Mouse (Mus musculus): Measurements from ENCODE around the gene Cd47.

- TF ChIP-seq CTCF (IDR thresholded peaks at IDR 0.05; ENCODE audit: borderline replicate concordance, control insufficient read depth, extremely low read depth, insufficient read depth, low read length, poor library complexity) (no peak), POLR2A (IDR thresholded peaks at IDR 0.05; ENCODE audit: control insufficient read depth, extremely low read depth, insufficient read depth, low read length, poor library complexity) (no peak)
Measured at GRCm38 (mm10) chr16:49887290-49887689, 87.0 kb downstream of the Cd47 start.

Data from thymus, adult 2 months (tissue).